In the genomic region with DNA sequence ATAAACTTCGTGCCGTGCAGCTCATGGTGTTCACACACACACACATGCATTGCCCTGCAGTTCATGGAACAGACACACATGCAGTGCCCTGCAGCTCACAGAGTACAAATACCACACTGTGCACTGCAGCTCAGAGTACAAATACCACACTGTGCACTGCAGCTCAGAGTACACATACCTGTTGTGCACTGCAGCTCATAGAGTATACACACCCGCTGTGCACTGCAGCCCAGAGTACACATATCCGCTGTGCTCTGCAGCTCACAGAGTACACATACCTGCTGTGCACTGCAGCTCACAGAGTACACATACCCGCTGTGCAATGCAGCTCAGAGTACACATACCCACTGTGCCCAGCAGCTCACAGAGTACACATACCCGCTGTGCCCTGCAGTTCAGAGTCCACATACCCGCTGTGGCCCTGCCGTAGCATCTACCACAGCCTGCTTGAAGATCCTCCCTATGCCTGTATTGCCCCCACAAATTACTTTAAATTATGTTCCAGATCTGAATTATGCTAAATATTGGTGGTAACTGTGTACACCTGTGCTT, we compare ENCODE assay signal across 16 mouse cellular contexts.
DNase-seq lines count a peak whose midpoint lies in the region; ATAC-seq and TF ChIP-seq lines count a peak whose summit lies in the region.
"Had no signal": no experiment of that assay in that cellular context is flagged by ENCODE, and none has a peak within 500 bp of the region (broad histone marks: within the 10 kb centered on the region; RNA-seq: fewer than 3 reads in every experiment).

No protein-coding gene starts in this region.

- no peak overlapping the region for H3K4me3 ChIP-seq in hindbrain, embryonic 11.5 days (ENCODE audit: low read depth, low read length)
- no peak overlapping the region for H3K4me3 ChIP-seq in hindbrain, postnatal 0 days (ENCODE audit: low read length)
- no peak overlapping the region for H3K4me3 ChIP-seq in midbrain, embryonic 11.5 days (ENCODE audit: low read depth, low read length)
- H3K4me3 ChIP-seq in midbrain, embryonic 14.5 days (replicated peaks; ENCODE audit: low read depth, low read length): no peak overlapping the region
- no peak overlapping the region for H3K4me3 ChIP-seq in embryonic facial prominence, embryonic 13.5 days
- H3K4me3 ChIP-seq in midbrain, embryonic 15.5 days: no peak overlapping the region
- H3K4me3 ChIP-seq: heart, adult 2 months; limb, embryonic 10.5 days; liver, embryonic 15.5 days had no signal

- H3K27ac ChIP-seq in hindbrain, embryonic 11.5 days (ENCODE audit: low read depth, low read length): no peak overlapping the region
- no peak overlapping the region for H3K27ac ChIP-seq in hindbrain, postnatal 0 days
- no peak overlapping the region for H3K27ac ChIP-seq in midbrain, embryonic 11.5 days (ENCODE audit: low read depth, low read length)
- H3K27ac ChIP-seq in midbrain, embryonic 14.5 days (replicated peaks; ENCODE audit: low read depth, low read length): no peak overlapping the region
- no peak overlapping the region for H3K27ac ChIP-seq in embryonic facial prominence, embryonic 13.5 days
- H3K27ac ChIP-seq in midbrain, embryonic 15.5 days: no peak overlapping the region
- H3K27ac ChIP-seq: heart, adult 2 months; limb, embryonic 10.5 days; liver, embryonic 15.5 days had no signal

- no peaks in the 10 kb centered on the region for H3K4me1 ChIP-seq in hindbrain, embryonic 11.5 days (replicated peaks; ENCODE audit: control insufficient read depth, insufficient read depth, low read length)
- no peaks in the 10 kb centered on the region for H3K4me1 ChIP-seq in hindbrain, postnatal 0 days (ENCODE audit: insufficient read depth, low read length)
- peaks cover 4% of the 10 kb centered on the region; the same call in 1 of the 2 replicates for H3K4me1 ChIP-seq in midbrain, embryonic 11.5 days (ENCODE audit: control insufficient read depth, insufficient read depth, low read length)
- no peaks in the 10 kb centered on the region; the same call in 1 of the 2 replicates for H3K4me1 ChIP-seq in midbrain, embryonic 14.5 days (ENCODE audit: control insufficient read depth, insufficient read depth, low read length)
- H3K4me1 ChIP-seq in embryonic facial prominence, embryonic 13.5 days: no peaks in the 10 kb centered on the region
- peaks cover 16% of the 10 kb centered on the region for H3K4me1 ChIP-seq in midbrain, embryonic 15.5 days
- H3K4me1 ChIP-seq: limb, embryonic 10.5 days; liver, embryonic 15.5 days had no signal

- no peak overlapping the region for H3K4me2 ChIP-seq in hindbrain, embryonic 11.5 days (replicated peaks; ENCODE audit: low read depth, low read length)
- no peak overlapping the region for H3K4me2 ChIP-seq in hindbrain, postnatal 0 days (ENCODE audit: low read depth, low read length)
- no peak overlapping the region for H3K4me2 ChIP-seq in midbrain, embryonic 11.5 days
- H3K4me2 ChIP-seq in midbrain, embryonic 14.5 days (ENCODE audit: low read length): no peak overlapping the region
- no peak overlapping the region for H3K4me2 ChIP-seq in embryonic facial prominence, embryonic 13.5 days
- H3K4me2 ChIP-seq in midbrain, embryonic 15.5 days: no peak overlapping the region
- H3K4me2 ChIP-seq: liver, embryonic 15.5 days had no signal

- H3K9ac ChIP-seq in hindbrain, embryonic 11.5 days (ENCODE audit: low read depth, low read length): no peak overlapping the region
- H3K9ac ChIP-seq in hindbrain, postnatal 0 days (replicated peaks; ENCODE audit: low read length): no peak overlapping the region
- no peak overlapping the region for H3K9ac ChIP-seq in midbrain, embryonic 11.5 days (ENCODE audit: low read length)
- no peak overlapping the region for H3K9ac ChIP-seq in midbrain, embryonic 14.5 days (replicated peaks; ENCODE audit: low read length)
- no peak overlapping the region for H3K9ac ChIP-seq in embryonic facial prominence, embryonic 13.5 days
- no peak overlapping the region for H3K9ac ChIP-seq in midbrain, embryonic 15.5 days
- H3K9ac ChIP-seq: liver, embryonic 15.5 days had no signal

- WGBS in hindbrain, embryonic 11.5 days: 90% methylated on average over 8 of the region's 8 CpGs
- WGBS in hindbrain, postnatal 0 days: 87% methylated on average over 8 of the region's 8 CpGs
- WGBS in midbrain, embryonic 11.5 days: 91% methylated on average over 8 of the region's 8 CpGs
- WGBS in midbrain, embryonic 14.5 days: 94% methylated on average over 8 of the region's 8 CpGs
- WGBS in embryonic facial prominence, embryonic 13.5 days: 91% methylated on average over 8 of the region's 8 CpGs
- WGBS in midbrain, embryonic 15.5 days: 90% methylated on average over 8 of the region's 8 CpGs

- H3K27me3 ChIP-seq in hindbrain, embryonic 11.5 days (ENCODE audit: control insufficient read depth, insufficient read depth, low read length): no peaks in the 10 kb centered on the region
- H3K27me3 ChIP-seq in hindbrain, postnatal 0 days (ENCODE audit: insufficient read depth, low read length): no peaks in the 10 kb centered on the region
- H3K27me3 ChIP-seq in midbrain, embryonic 11.5 days (ENCODE audit: control insufficient read depth, insufficient read depth, low read length): no peaks in the 10 kb centered on the region
- no peaks in the 10 kb centered on the region for H3K27me3 ChIP-seq in midbrain, embryonic 14.5 days (ENCODE audit: control insufficient read depth, insufficient read depth, low read length)
- H3K27me3 ChIP-seq in embryonic facial prominence, embryonic 13.5 days: no peaks in the 10 kb centered on the region
- H3K27me3 ChIP-seq in midbrain, embryonic 15.5 days (replicated peaks): no peaks in the 10 kb centered on the region
- H3K27me3 ChIP-seq: liver, embryonic 15.5 days had no signal

- no peak for DNase-seq in hindbrain, embryonic 11.5 days (ENCODE audit: low spot score)
- DNase-seq in hindbrain, postnatal 0 days (ENCODE audit: low spot score): no peak
- no peak for DNase-seq in midbrain, embryonic 11.5 days (ENCODE audit: low spot score, missing footprints)
- no peak for DNase-seq in midbrain, embryonic 14.5 days
- no peak for DNase-seq in urinary bladder, postnatal 25 days (ENCODE audit: low spot score)
- no peak for DNase-seq in frontal cortex, postnatal 14 days (ENCODE audit: low spot score in 2 of 2)
- DNase-seq: adrenal gland, postnatal 36 days; cerebellum, postnatal 10 days; heart, adult 2 months; kidney, adult 8-10 months; thymus, postnatal 14 days had no signal

- H3K9me3 ChIP-seq in hindbrain, embryonic 11.5 days (ENCODE audit: control insufficient read depth, low read length): no peaks in the 10 kb centered on the region
- no peaks in the 10 kb centered on the region for H3K9me3 ChIP-seq in hindbrain, postnatal 0 days (ENCODE audit: low read length)
- no peaks in the 10 kb centered on the region for H3K9me3 ChIP-seq in midbrain, embryonic 11.5 days (ENCODE audit: control insufficient read depth, low read length)
- H3K9me3 ChIP-seq in midbrain, embryonic 14.5 days (ENCODE audit: control insufficient read depth, low read length): no peaks in the 10 kb centered on the region
- no peaks in the 10 kb centered on the region for H3K9me3 ChIP-seq in embryonic facial prominence, embryonic 13.5 days
- no peaks in the 10 kb centered on the region for H3K9me3 ChIP-seq in midbrain, embryonic 15.5 days
- H3K9me3 ChIP-seq: limb, embryonic 10.5 days; liver, embryonic 15.5 days had no signal

- 0 out of 2 replicates have a peak, but pooled peaks have one; percentile 27 for ATAC-seq in hindbrain, embryonic 11.5 days (ENCODE audit: low FRiP score)
- no peak; the same call in 1 of the 2 replicates for ATAC-seq in hindbrain, postnatal 0 days
- ATAC-seq in midbrain, embryonic 11.5 days (ENCODE audit: low FRiP score): peak; percentile 19; the same call in 1 of the 2 replicates
- ATAC-seq in midbrain, embryonic 14.5 days (ENCODE audit: low FRiP score, low TSS enrichment): no peak
- peak; percentile 72; the same call in 1 of the 2 replicates for ATAC-seq in embryonic facial prominence, embryonic 13.5 days (ENCODE audit: insufficient number of reproducible peaks, insufficient read depth, low FRiP score, low TSS enrichment, low read depth)
- ATAC-seq in midbrain, embryonic 15.5 days (replicated peaks): peak; percentile 22
- ATAC-seq: activated CD4-positive, CD25-positive, alpha-beta regulatory T cell, adult 4 months had no signal

- TF ChIP-seq CTCF in hindbrain, postnatal 0 days (IDR thresholded peaks at IDR 0.05; ENCODE audit: low read depth): no peak

- no peaks in the 10 kb centered on the region for H3K36me3 ChIP-seq in hindbrain, embryonic 11.5 days (ENCODE audit: control insufficient read depth, insufficient read depth, low read length)
- no peaks in the 10 kb centered on the region for H3K36me3 ChIP-seq in hindbrain, postnatal 0 days (ENCODE audit: insufficient read depth, low read length)
- no peaks in the 10 kb centered on the region for H3K36me3 ChIP-seq in midbrain, embryonic 11.5 days (ENCODE audit: control insufficient read depth, insufficient read depth, low read length)
- no peaks in the 10 kb centered on the region for H3K36me3 ChIP-seq in midbrain, embryonic 14.5 days (ENCODE audit: control insufficient read depth, insufficient read depth, low read length)
- no peaks in the 10 kb centered on the region for H3K36me3 ChIP-seq in embryonic facial prominence, embryonic 13.5 days
- no peaks in the 10 kb centered on the region for H3K36me3 ChIP-seq in midbrain, embryonic 15.5 days (replicated peaks)
- H3K36me3 ChIP-seq: limb, embryonic 10.5 days; liver, embryonic 15.5 days had no signal

Comparison
In these comparisons a context has a peak if more than half of its experiments do, and no peak if none do; other contexts are left out.
1. ATAC-seq: peak in hindbrain, embryonic 11.5 days (single experiment), midbrain, embryonic 11.5 days (single experiment), embryonic facial prominence, embryonic 13.5 days (single experiment) and midbrain, embryonic 15.5 days (single experiment); none in hindbrain, postnatal 0 days (single experiment) and midbrain, embryonic 14.5 days (single experiment).